Mouse (Mus musculus) forebrain, embryonic 10.5 days (tissue): ENCODE results near the gene Cntn4. TPM values are rescaled to one million over a fixed set of nuclear protein-coding genes. Genes with fewer than 3 reads are reported as not detected.

Source experiments
- DNase-seq: peaks from one replicate; pipeline ENCODE4 v3.0.0-alpha.2; 2017; ENCODE audit warnings: low spot score; ENCODE audit errors: extremely low spot score
- H3K27ac ChIP-seq: fragments of 300-500 bp; sonication (generic); 2 replicates; pipeline ENCODE4 v1.5.1; 2016; ENCODE audit warnings: mild to moderate bottlenecking
- H3K27me3 ChIP-seq: fragments of 300-500 bp; sonication (generic); 2 replicates; pipeline ENCODE4 v1.6.1; 2016; ENCODE audit warnings: mild to moderate bottlenecking; ENCODE audit not compliant: poor library complexity, severe bottlenecking
- H3K36me3 ChIP-seq: fragments of 300-500 bp; sonication (generic); replicated peaks from 2 replicates; pipeline ENCODE4 v1.6.1; 2016; ENCODE audit warnings: mild to moderate bottlenecking, moderate library complexity
- H3K4me1 ChIP-seq: fragments of 300-500 bp; sonication (generic); 2 replicates; pipeline ENCODE4 v1.6.1; 2016
- H3K4me3 ChIP-seq: fragments of 300-500 bp; sonication (generic); 2 replicates; pipeline ENCODE4 v1.5.1; 2016; ENCODE audit warnings: mild to moderate bottlenecking, moderate library complexity
- H3K9me3 ChIP-seq: fragments of 300-500 bp; sonication (generic); 2 replicates; pipeline ENCODE4 v1.6.1; 2016; ENCODE audit warnings: mild to moderate bottlenecking, moderate library complexity
- WGBS: fragments of 180-500 bp; shearing (Covaris S2); methylation state at CpG from one replicate; pipeline ENCODE4 v1.1.7; 2016; 5-methylcytosine and 5-hydroxymethylcytosine counted together
- polyA plus RNA-seq: library from polyadenylated mRNA; unstranded; fragments of >200 nt; fragmentation: Nextera tagmentation; extraction: Ambion mirVana; gene quantifications from 2 replicates; pipeline ENCODE4 v1.2.1, GENCODE M21; 2016

Gene Cntn4
- polyA plus RNA-seq, 1 experiment from 2014 or later, result 0.16 TPM

GRCm38 (mm10) chr6:106503961-106504360 is 826.5 kb downstream of the Cntn4 start:
- no peaks in the 10 kb centered on the region for H3K36me3 ChIP-seq
- no peak overlapping the region for H3K4me3 ChIP-seq
- no peak for DNase-seq
- H3K4me1 ChIP-seq, result no peaks in the 10 kb centered on the region
- whole genome bisulfite sequencing, result 85% methylated on average over 9 of the region's 9 CpGs
- no peaks in the 10 kb centered on the region for H3K9me3 ChIP-seq
- no peaks in the 10 kb centered on the region for H3K27me3 ChIP-seq
- no peak overlapping the region for H3K27ac ChIP-seq

- WGBS, result 37% methylated on average over 1 of the region's 1 CpGs
- peaks cover 9% of the 10 kb centered on the region; the same call in 1 of the 2 replicates for H3K4me1 ChIP-seq
- H3K27me3 ChIP-seq, result peaks cover 64% of the 10 kb centered on the region
- H3K27ac ChIP-seq, result no peak overlapping the region
- H3K9me3 ChIP-seq, result no peaks in the 10 kb centered on the region
- DNase-seq, result no peak
- H3K4me3 ChIP-seq, result no peak overlapping the region
- no peaks in the 10 kb centered on the region for H3K36me3 ChIP-seq
Measured at GRCm38 (mm10) chr6:106520367-106520766, 842.9 kb downstream of the Cntn4 start.

GRCm38 (mm10) chr6:106543500-106543899 is 866.0 kb downstream of the Cntn4 start:
- H3K36me3 ChIP-seq, result no peaks in the 10 kb centered on the region
- DNase-seq, result no peak
- no peaks in the 10 kb centered on the region for H3K4me1 ChIP-seq
- H3K4me3 ChIP-seq, result no peak overlapping the region
- H3K27me3 ChIP-seq, result no peaks in the 10 kb centered on the region
- no peak overlapping the region for H3K27ac ChIP-seq
- H3K9me3 ChIP-seq, result no peaks in the 10 kb centered on the region

GRCm38 (mm10) chr6:106561649-106562048 is 884.2 kb downstream of the Cntn4 start:
- Histone ChIP-seq H3K27me3 (no peaks in the 10 kb centered on the region), H3K4me1 (no peaks in the 10 kb centered on the region), H3K9me3 (no peaks in the 10 kb centered on the region), H3K4me3 (no peak overlapping the region), H3K36me3 (no peaks in the 10 kb centered on the region), H3K27ac (no peak overlapping the region)
- DNase-seq, result no peak
- WGBS, result 90% methylated on average over 6 of the region's 6 CpGs

GRCm38 (mm10) chr6:106565316-106565715 is 887.9 kb downstream of the Cntn4 start:
- no peaks in the 10 kb centered on the region for H3K27me3 ChIP-seq
- H3K36me3 ChIP-seq, result no peaks in the 10 kb centered on the region
- H3K4me3 ChIP-seq, result no peak overlapping the region
- H3K27ac ChIP-seq, result no peak overlapping the region
- H3K9me3 ChIP-seq, result no peaks in the 10 kb centered on the region
- DNase-seq, result no peak
- no peaks in the 10 kb centered on the region for H3K4me1 ChIP-seq
- 90% methylated on average over 7 of the region's 7 CpGs for WGBS

- Histone ChIP-seq H3K27me3 (no peaks in the 10 kb centered on the region), H3K36me3 (no peaks in the 10 kb centered on the region), H3K4me3 (no peak overlapping the region), H3K27ac (no peak overlapping the region), H3K4me1 (no peaks in the 10 kb centered on the region), H3K9me3 (no peaks in the 10 kb centered on the region)
- DNase-seq, result no peak
- 92% methylated on average over 3 of the region's 3 CpGs for WGBS
Measured at GRCm38 (mm10) chr6:106565769-106566459, 888.5 kb downstream of the Cntn4 start.

- Histone ChIP-seq H3K27ac (no peak overlapping the region), H3K4me1 (no peaks in the 10 kb centered on the region), H3K27me3 (no peaks in the 10 kb centered on the region), H3K9me3 (no peaks in the 10 kb centered on the region), H3K4me3 (no peak overlapping the region), H3K36me3 (no peaks in the 10 kb centered on the region)
- DNase-seq, result no peak
- WGBS, result 90% methylated on average over 11 of the region's 11 CpGs
Measured at GRCm38 (mm10) chr6:106566929-106567621, 889.6 kb downstream of the Cntn4 start.

- Histone ChIP-seq H3K27ac (no peak overlapping the region), H3K9me3 (no peaks in the 10 kb centered on the region), H3K4me1 (no peaks in the 10 kb centered on the region), H3K36me3 (no peaks in the 10 kb centered on the region), H3K27me3 (no peaks in the 10 kb centered on the region), H3K4me3 (no peak overlapping the region)
- 82% methylated on average over 5 of the region's 5 CpGs for WGBS
- no peak for DNase-seq
Measured at GRCm38 (mm10) chr6:106580124-106580523, 902.7 kb downstream of the Cntn4 start.

GRCm38 (mm10) chr6:106593756-106594155 is 916.3 kb downstream of the Cntn4 start:
- WGBS, result 18% methylated on average over 9 of the region's 9 CpGs
- DNase-seq, result peak; percentile 15
- H3K9me3 ChIP-seq, result no peaks in the 10 kb centered on the region
- no peaks in the 10 kb centered on the region for H3K27me3 ChIP-seq
- peak overlapping the region; percentile 8; the same call in 1 of the 2 replicates for H3K4me3 ChIP-seq
- H3K4me1 ChIP-seq, result peaks cover 9% of the 10 kb centered on the region
- no peak overlapping the region for H3K27ac ChIP-seq
- no peaks in the 10 kb centered on the region for H3K36me3 ChIP-seq

- Histone ChIP-seq H3K9me3 (no peaks in the 10 kb centered on the region), H3K27ac (no peak overlapping the region), H3K27me3 (no peaks in the 10 kb centered on the region), H3K4me1 (no peaks in the 10 kb centered on the region), H3K4me3 (no peak overlapping the region), H3K36me3 (no peaks in the 10 kb centered on the region)
- 85% methylated on average over 3 of the region's 3 CpGs for WGBS
- DNase-seq, result no peak
Measured at GRCm38 (mm10) chr6:106617081-106617480, 939.6 kb downstream of the Cntn4 start.

GRCm38 (mm10) chr6:106621188-106621749 is 943.8 kb downstream of the Cntn4 start:
- DNase-seq, result no peak
- WGBS, result 88% methylated on average over 5 of the region's 5 CpGs
- H3K4me1 ChIP-seq, result no peaks in the 10 kb centered on the region
- H3K27ac ChIP-seq, result no peak overlapping the region
- H3K4me3 ChIP-seq, result no peak overlapping the region
- H3K36me3 ChIP-seq, result no peaks in the 10 kb centered on the region
- no peaks in the 10 kb centered on the region for H3K27me3 ChIP-seq
- no peaks in the 10 kb centered on the region for H3K9me3 ChIP-seq

GRCm38 (mm10) chr6:106643026-106643425 is 965.6 kb downstream of the Cntn4 start:
- Histone ChIP-seq H3K27ac (no peak overlapping the region), H3K36me3 (no peaks in the 10 kb centered on the region), H3K4me3 (no peak overlapping the region), H3K4me1 (peaks cover 8% of the 10 kb centered on the region), H3K9me3 (no peaks in the 10 kb centered on the region), H3K27me3 (no peaks in the 10 kb centered on the region)
- DNase-seq, result no peak
- 91% methylated on average over 3 of the region's 3 CpGs for WGBS

GRCm38 (mm10) chr6:106645496-106646211 is 968.2 kb downstream of the Cntn4 start:
- WGBS, result 46% methylated on average over 5 of the region's 5 CpGs
- Histone ChIP-seq H3K4me1 (peaks cover 8% of the 10 kb centered on the region), H3K4me3 (no peak overlapping the region), H3K36me3 (no peaks in the 10 kb centered on the region), H3K27ac (no peak overlapping the region), H3K27me3 (no peaks in the 10 kb centered on the region), H3K9me3 (no peaks in the 10 kb centered on the region)
- DNase-seq, result peak; percentile 20
